Mouse (Mus musculus) brain, embryonic 14.5 days (tissue): Measurements from ENCODE around the gene Coro2b.

ENCODE experiments used
- CTCF ChIP-seq: fragments of 200-500 bp; IDR thresholded peaks from 2 replicates; pipeline ENCODE4 v1.5.1; 2012; ENCODE audit warnings: inconsistent platforms, mild to moderate bottlenecking, moderate library complexity, borderline replicate concordance; ENCODE audit not compliant: insufficient read depth, insufficient read length; ENCODE audit errors: extremely low read depth
- POLR2A ChIP-seq: fragments of 200-500 bp; IDR thresholded peaks from 2 replicates; pipeline ENCODE4 v1.6.1; 2012; ENCODE audit warnings: mild to moderate bottlenecking, inconsistent platforms, borderline replicate concordance; ENCODE audit not compliant: poor library complexity, insufficient read depth, insufficient read length, severe bottlenecking; ENCODE audit errors: extremely low read depth

DNA sequence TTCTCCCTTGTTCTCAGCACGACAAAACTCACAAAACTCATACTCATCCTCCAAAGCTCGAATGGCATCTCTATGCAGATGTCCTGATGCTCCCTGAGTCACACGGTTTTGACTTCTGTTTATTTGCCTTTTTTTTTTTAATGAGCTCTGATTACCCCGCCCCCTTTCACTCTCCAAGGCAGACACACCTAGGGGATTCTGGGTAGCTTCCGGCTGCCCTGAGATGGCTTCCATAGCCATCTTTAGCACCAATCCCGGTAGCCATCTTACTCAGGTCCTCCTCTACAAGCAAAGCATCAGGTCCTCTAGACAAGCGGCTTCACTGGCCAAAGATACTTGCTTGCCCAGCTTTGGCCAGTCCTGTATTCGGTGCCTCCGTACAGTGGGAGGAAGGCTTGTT lies 3.3 kb upstream of the Coro2b start:
- TF ChIP-seq CTCF, result no peak
- no peak for TF ChIP-seq POLR2A
